Mouse (Mus musculus): Measurements from ENCODE around the gene Usp46. TPM values are rescaled to one million over a fixed set of nuclear protein-coding genes. Genes with fewer than 3 reads are reported as not detected.
"Not testable (repeated sequence)": the region's sequence is repeated elsewhere in the genome, so short reads cannot be mapped to it uniquely, and the experiment has no call there.

The Usp46 gene
- polyA plus RNA-seq, 1 experiment from 2014 or later, result 29.9 TPM

DNA sequence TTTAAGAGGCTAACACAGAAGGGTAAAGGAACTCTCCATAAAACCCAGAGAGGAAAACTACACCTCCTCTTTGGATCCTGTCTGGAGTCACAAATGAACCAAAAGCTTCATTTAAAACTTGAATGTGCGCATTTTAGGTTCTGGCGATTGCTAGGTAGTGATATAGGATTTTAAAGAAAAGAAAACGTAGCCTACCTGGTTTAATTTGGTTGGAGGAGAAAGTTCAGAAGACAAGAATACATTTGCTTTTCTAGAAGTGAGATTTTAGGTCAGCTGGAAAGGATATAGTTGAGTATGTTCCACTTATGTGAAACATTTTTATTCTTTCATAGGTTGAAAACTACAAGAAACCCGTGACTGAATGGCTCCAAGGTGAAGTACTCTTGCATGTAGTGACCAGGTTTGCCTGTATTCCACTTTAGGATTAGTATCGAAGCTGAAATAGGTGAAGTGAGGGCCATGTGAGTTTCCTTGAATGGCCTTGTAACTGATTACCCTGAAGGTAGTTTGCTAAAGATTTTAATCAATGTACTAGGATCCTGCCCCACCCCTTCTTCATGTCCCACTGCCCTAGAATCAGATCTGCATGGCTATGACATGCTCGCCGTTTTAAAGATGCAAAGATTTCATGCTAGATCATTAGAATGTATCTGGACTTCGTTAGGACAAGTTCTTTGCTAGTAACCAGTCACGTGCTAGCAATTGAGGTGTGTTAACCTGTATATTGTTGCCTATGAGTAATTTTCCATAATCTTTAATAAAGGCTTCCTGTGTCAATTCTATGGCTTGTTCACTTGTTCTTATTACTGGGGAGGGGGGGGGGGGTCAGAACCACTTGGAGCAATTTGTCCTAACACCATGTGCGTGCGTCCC, 25.6 kb upstream of the Usp46 start:
- Histone ChIP-seq H3K9me3 (replicated peaks) (no peaks in the 10 kb centered on the region), H3K4me3 (replicated peaks) (peak overlapping the region; percentile 80), H3K27me3 (replicated peaks) (no peaks in the 10 kb centered on the region), H3K27ac (replicated peaks) (peak overlapping the region; percentile 84), H3K4me1 (peaks cover 18% of the 10 kb centered on the region), H3K9ac (replicated peaks) (peak overlapping the region; percentile 96), H3K4me2 (peak overlapping the region; percentile 70), H3K36me3 (peaks cover 25% of the 10 kb centered on the region; the same call in 1 of the 2 replicates)
- WGBS, result 26% methylated on average over 11 of the region's 11 CpGs
- ATAC-seq (ENCODE audit: low FRiP score), result no peak

DNA sequence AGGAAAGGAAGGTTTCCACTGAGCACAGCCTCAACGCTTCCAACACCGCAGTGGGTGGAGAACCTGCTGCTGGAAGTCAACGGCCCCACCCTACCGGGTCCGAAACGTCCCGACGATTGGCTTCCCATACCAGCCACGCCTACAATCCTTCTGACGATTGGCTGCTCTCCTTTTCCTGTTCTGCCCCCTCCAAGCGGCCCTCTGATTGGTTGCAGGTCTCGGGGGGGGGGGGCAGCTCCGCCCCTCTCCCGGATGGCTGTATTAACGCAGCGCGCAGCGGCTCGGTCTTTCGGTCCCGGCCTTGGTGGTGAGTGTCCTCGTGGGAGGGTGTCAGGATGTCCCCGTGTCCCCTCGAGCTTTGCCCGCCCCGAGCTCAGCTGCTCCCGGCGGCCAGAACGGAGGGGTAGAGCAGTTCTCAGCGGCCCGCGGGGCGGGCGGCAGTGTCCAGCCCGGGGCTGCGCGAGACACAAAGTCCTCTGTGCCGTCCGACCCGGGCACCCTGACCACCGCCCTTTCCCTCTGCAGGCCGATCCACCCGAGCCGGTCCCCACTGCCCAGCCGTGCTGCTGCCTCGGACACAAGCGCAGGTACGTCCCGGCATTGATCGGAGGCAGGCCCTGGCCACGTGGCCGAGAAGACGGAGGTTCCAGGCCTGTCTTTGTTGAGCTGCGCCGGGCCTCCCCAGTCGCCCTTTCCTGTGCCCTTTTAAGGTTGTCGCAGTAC, 24.8 kb upstream of the Usp46 start:
- H3K9ac ChIP-seq (replicated peaks), result peak overlapping the region; percentile 96
- under 1% methylated on average over 56 of the region's 57 CpGs for WGBS
- H3K9me3 ChIP-seq (replicated peaks), result no peaks in the 10 kb centered on the region
- H3K4me1 ChIP-seq, result peaks cover 18% of the 10 kb centered on the region
- peak overlapping the region; percentile 80 for H3K4me3 ChIP-seq (replicated peaks)
- H3K27ac ChIP-seq (replicated peaks), result peak overlapping the region; percentile 84
- H3K27me3 ChIP-seq (replicated peaks), result no peaks in the 10 kb centered on the region
- ATAC-seq (ENCODE audit: low FRiP score), result peak; percentile 98
- H3K4me2 ChIP-seq, result peak overlapping the region; percentile 70
- peaks cover 25% of the 10 kb centered on the region; the same call in 1 of the 2 replicates for H3K36me3 ChIP-seq

DNA sequence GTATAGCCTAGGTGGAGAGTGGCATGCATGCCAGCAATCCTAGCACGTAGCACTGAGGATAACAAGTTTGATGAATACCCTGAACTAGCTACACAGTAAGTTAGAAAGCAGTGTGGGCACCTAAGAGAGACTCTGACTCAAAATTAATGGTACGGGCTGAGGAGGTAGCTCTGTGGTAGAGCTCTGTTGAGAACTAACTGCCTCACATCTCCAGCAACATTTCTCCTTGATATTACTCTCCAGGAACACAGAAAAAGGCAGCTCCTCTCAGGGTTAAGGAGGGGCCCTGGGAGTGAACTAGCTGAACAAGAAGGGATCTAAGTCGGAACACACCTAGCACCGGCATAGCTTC, 24.2 kb upstream of the Usp46 start:
- Histone ChIP-seq H3K27ac (replicated peaks) (peak overlapping the region; percentile 68; the same call in 1 of the 2 replicates), H3K9me3 (replicated peaks) (no peaks in the 10 kb centered on the region), H3K4me2 (peak overlapping the region; percentile 70), H3K4me3 (replicated peaks) (peak overlapping the region; percentile 80), H3K9ac (replicated peaks) (0 out of 2 replicates have a peak overlapping the region, but pooled peaks have one; percentile 34), H3K27me3 (replicated peaks) (no peaks in the 10 kb centered on the region), H3K36me3 (peaks cover 21% of the 10 kb centered on the region; the same call in 1 of the 2 replicates), H3K4me1 (peaks cover 18% of the 10 kb centered on the region)
- ATAC-seq (ENCODE audit: low FRiP score), result no peak; the same call in 1 of the 2 replicates
- 42% methylated on average over 4 of the region's 4 CpGs for WGBS

- H3K9ac ChIP-seq (replicated peaks), result no peak overlapping the region
- H3K4me3 ChIP-seq (replicated peaks), result no peak overlapping the region
- peaks cover 10% of the 10 kb centered on the region for H3K4me1 ChIP-seq
- H3K36me3 ChIP-seq, result 0 out of 2 replicates have a peak, but pooled peaks cover under 1% of the 10 kb centered on the region
- no peak for ATAC-seq (ENCODE audit: low FRiP score)
- WGBS, result 88% methylated on average over 3 of the region's 3 CpGs
- no peaks in the 10 kb centered on the region for H3K27me3 ChIP-seq (replicated peaks)
- no peak overlapping the region for H3K4me2 ChIP-seq
- no peaks in the 10 kb centered on the region for H3K9me3 ChIP-seq (replicated peaks)
- no peak overlapping the region for H3K27ac ChIP-seq (replicated peaks)
Measured at GRCm38 (mm10) chr5:74089643-74090042, 21.4 kb upstream of the Usp46 start.

DNA sequence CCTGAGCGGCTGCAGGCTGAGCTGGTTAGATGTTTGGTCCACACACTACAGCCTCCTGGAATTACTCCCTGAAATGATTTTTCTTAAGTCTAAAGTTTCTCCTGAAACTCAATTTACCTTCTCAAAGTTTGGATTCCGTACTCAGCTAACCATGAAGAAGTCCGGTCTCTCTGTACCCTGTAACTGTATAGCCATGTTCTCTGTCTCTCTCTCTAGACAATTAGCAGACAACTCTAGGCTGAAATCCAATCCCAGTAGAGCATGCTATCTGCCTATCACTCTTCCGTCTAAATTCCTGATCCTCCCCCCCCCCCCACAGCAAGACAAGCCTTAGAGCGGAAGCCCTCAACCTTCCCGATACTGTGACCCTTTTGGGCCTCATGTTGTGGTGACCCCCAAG, 13.5 kb upstream of the Usp46 start:
- H3K9me3 ChIP-seq (replicated peaks), result no peaks in the 10 kb centered on the region
- no peak overlapping the region for H3K27ac ChIP-seq (replicated peaks)
- H3K4me1 ChIP-seq, result no peaks in the 10 kb centered on the region
- 90% methylated on average over 6 of the region's 6 CpGs for WGBS
- no peak overlapping the region for H3K4me2 ChIP-seq
- no peak overlapping the region for H3K4me3 ChIP-seq (replicated peaks)
- H3K27me3 ChIP-seq (replicated peaks), result peaks cover 10% of the 10 kb centered on the region; the same call in 1 of the 2 replicates
- H3K36me3 ChIP-seq, result no peaks in the 10 kb centered on the region
- no peak for ATAC-seq (ENCODE audit: low FRiP score)
- no peak overlapping the region for H3K9ac ChIP-seq (replicated peaks)

GRCm38 (mm10) chr5:74078861-74079615, 10.8 kb upstream of the Usp46 start:
- Histone ChIP-seq H3K9me3 (replicated peaks) (no peaks in the 10 kb centered on the region), H3K4me3 (replicated peaks) (no peak overlapping the region), H3K4me1 (no peaks in the 10 kb centered on the region), H3K27me3 (replicated peaks) (peaks cover 13% of the 10 kb centered on the region), H3K27ac (replicated peaks) (no peak overlapping the region), H3K9ac (replicated peaks) (no peak overlapping the region), H3K36me3 (no peaks in the 10 kb centered on the region), H3K4me2 (no peak overlapping the region)
- ATAC-seq (ENCODE audit: low FRiP score), result no peak
- 87% methylated on average over 11 of the region's 11 CpGs for WGBS

DNA sequence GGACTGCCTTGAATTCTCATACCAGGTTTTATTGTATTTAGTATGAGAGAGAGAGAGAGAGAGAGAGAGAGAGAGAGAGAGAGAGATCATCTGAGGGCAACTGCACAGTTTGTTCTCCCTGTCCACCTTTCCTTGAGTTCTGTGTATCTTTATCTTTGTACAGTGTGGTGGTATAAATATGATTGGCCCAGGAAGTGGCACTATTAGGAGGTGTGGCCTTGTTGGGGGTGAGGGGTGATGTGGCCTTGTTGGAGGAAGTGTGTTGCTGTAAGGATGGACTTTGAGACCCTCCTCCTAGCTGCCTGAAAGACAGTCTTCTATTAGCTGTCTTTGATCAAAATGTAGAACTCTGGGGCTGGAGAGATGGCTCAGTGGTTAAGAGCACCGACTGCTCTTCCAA, 10.2 kb upstream of the Usp46 start:
- no peak for ATAC-seq (ENCODE audit: low FRiP score)
- WGBS, result 88% methylated on average over 1 of the region's 1 CpGs

GRCm38 (mm10) chr5:74077959-74078358, 9.7 kb upstream of the Usp46 start:
- Histone ChIP-seq H3K27me3 (replicated peaks) (peaks cover 13% of the 10 kb centered on the region), H3K9ac (replicated peaks) (no peak overlapping the region), H3K4me2 (no peak overlapping the region), H3K9me3 (replicated peaks) (no peaks in the 10 kb centered on the region), H3K4me1 (no peaks in the 10 kb centered on the region), H3K27ac (replicated peaks) (no peak overlapping the region), H3K36me3 (no peaks in the 10 kb centered on the region), H3K4me3 (replicated peaks) (no peak overlapping the region)
- ATAC-seq (ENCODE audit: low FRiP score), result no peak
- 42% methylated on average over 8 of the region's 8 CpGs for WGBS

More for the DNA sequence above, 10.2 kb upstream of the Usp46 start:
- Histone ChIP-seq H3K4me1 (no peaks in the 10 kb centered on the region), H3K4me2 (no peak overlapping the region), H3K36me3 (no peaks in the 10 kb centered on the region), H3K27ac (replicated peaks) (no peak overlapping the region), H3K27me3 (replicated peaks) (peaks cover 13% of the 10 kb centered on the region), H3K4me3 (replicated peaks) (no peak overlapping the region), H3K9me3 (replicated peaks) (no peaks in the 10 kb centered on the region), H3K9ac (replicated peaks) (no peak overlapping the region)

DNA sequence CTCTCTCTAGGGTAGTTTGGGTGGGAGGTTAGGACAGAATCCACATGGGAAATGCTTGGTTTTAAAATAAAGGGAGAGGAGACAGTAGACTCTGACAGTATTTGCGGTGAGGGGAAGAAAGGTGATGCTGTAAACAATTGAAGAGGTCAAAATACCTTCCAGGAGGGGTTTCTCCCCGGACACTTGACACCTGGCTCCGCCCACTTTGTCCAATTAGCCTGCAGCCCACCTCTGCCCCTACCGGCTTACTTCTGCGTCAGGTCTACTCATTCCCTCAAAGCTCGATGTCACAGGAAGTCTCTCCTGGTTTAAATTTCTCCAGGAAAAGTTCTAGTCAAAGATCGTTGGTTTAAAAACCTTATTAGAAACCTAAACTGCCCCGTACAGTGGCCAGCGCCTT, 8.5 kb upstream of the Usp46 start:
- WGBS, result 10% methylated on average over 9 of the region's 9 CpGs
- H3K27me3 ChIP-seq (replicated peaks), result peaks cover 13% of the 10 kb centered on the region
- no peak overlapping the region for H3K9ac ChIP-seq (replicated peaks)
- H3K4me1 ChIP-seq, result no peaks in the 10 kb centered on the region
- H3K9me3 ChIP-seq (replicated peaks), result no peaks in the 10 kb centered on the region
- no peaks in the 10 kb centered on the region for H3K36me3 ChIP-seq
- no peak overlapping the region for H3K27ac ChIP-seq (replicated peaks)
- ATAC-seq (ENCODE audit: low FRiP score), result no peak
- H3K4me3 ChIP-seq (replicated peaks), result no peak overlapping the region
- H3K4me2 ChIP-seq, result no peak overlapping the region

DNA sequence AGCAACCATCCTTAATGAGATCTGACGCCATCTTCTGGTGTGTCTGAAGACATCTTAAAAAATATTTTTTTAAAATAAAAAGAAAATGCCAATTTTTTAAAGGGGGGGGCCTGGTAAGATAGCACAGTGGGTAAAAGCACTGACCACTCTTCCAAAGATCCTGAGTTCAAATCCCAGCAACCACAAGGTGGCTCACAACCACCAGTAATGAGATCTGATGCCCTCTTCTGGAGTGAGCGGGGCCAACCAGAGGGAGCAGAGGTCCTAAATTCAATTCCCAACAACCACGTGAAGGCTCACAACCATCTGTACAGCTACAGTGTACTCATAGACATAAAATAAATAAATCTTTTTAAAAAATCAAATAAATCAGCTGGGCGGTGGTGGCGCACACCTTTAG, 2.3 kb upstream of the Usp46 start:
- not testable (repeated sequence) for H3K4me2 ChIP-seq; ATAC-seq (ENCODE audit: low FRiP score); H3K4me3 ChIP-seq (replicated peaks); H3K36me3 ChIP-seq; H3K9me3 ChIP-seq (replicated peaks); H3K27me3 ChIP-seq (replicated peaks); H3K9ac ChIP-seq (replicated peaks); H3K27ac ChIP-seq (replicated peaks)
- H3K4me1 ChIP-seq, result peaks cover 29% of the 10 kb centered on the region
- WGBS, result 94% methylated on average over 5 of the region's 5 CpGs

DNA sequence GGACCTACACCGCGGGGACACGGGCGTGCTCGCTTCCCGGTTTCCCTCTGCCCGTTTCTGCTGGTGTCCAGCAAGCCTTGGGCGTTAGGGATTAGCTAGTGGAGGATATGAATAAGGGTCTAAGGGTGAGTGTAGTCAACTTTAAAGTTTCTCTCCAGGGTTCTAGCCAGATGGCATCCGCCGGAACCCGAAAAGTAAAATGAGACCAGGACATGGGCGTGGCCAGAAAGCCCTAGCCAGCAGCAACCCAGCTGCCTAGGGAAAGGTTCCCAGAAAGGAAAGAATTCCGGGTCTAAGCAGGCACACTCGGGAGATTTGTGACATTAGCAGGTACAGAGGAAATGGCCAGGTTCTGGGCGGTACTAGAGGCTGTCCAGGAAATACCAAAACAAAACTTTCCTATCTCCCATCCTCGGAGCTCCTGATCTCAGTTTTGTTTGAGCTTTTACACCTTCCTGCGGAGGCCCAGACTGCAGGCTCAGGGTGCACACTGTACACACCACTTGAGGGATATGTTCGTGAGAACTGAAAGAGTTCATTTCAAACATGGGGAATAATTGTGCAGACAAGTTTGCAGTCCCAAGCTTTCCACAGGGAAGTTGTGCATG, 587 bp upstream of the Usp46 start:
- peaks cover 38% of the 10 kb centered on the region for H3K4me1 ChIP-seq
- H3K36me3 ChIP-seq, result no peaks in the 10 kb centered on the region
- H3K9ac ChIP-seq (replicated peaks), result peak overlapping the region; percentile 91
- peak overlapping the region; percentile 91 for H3K4me2 ChIP-seq
- peak; percentile 36 for ATAC-seq (ENCODE audit: low FRiP score)
- WGBS, result 1% methylated on average over 18 of the region's 18 CpGs
- no peaks in the 10 kb centered on the region for H3K9me3 ChIP-seq (replicated peaks)
- peak overlapping the region; percentile 88 for H3K27ac ChIP-seq (replicated peaks)
- H3K27me3 ChIP-seq (replicated peaks), result no peaks in the 10 kb centered on the region
- H3K4me3 ChIP-seq (replicated peaks), result peak overlapping the region; percentile 81

Data from neural tube, embryonic 15.5 days (tissue).